Mouse (Mus musculus) embryonic fibroblast, embryonic 13.5 days (primary cell): ENCODE data around the gene Crtc1. TPM values are rescaled to one million over a fixed set of nuclear protein-coding genes. Genes with fewer than 3 reads are reported as not detected.
A peak's percentile ranks its signal among the peaks of the same experiment; 100 is the strongest.

Experiments used
- H3K27ac ChIP-seq: 2 replicates; pipeline ENCODE4 v1.5.1; 2012; ENCODE audit warnings: low read length, control low read depth, inconsistent platforms; ENCODE audit not compliant: insufficient read depth
- H3K4me1 ChIP-seq: 2 replicates; pipeline ENCODE4 v1.6.1; 2011; ENCODE audit warnings: low read length; ENCODE audit not compliant: control insufficient read depth, insufficient read depth
- H3K4me3 ChIP-seq: 2 replicates; pipeline ENCODE4 v1.5.1; 2011; ENCODE audit warnings: mild to moderate bottlenecking, control low read depth, low read length; ENCODE audit not compliant: insufficient read depth
- CTCF ChIP-seq: IDR thresholded peaks from 2 replicates; pipeline ENCODE4 v1.5.1; 2011; ENCODE audit warnings: mild to moderate bottlenecking, control low read depth, low read length, moderate library complexity, borderline replicate concordance; ENCODE audit not compliant: insufficient read depth
- POLR2A ChIP-seq: IDR thresholded peaks from 2 replicates; pipeline ENCODE4 v1.6.1; 2011; ENCODE audit warnings: low read depth, mild to moderate bottlenecking, control low read depth, low read length, moderate library complexity
- polyA plus RNA-seq: library from polyadenylated mRNA; stranded (reverse); fragments of >200 nt; gene quantifications from 2 replicates; pipeline ENCODE4 v1.2.4, GENCODE M21; 2011; ENCODE audit warnings: low read depth; ENCODE audit not compliant: missing spikeins, insufficient read length

Crtc1 gene
- polyA plus RNA-seq, 1 experiment = 15.6 TPM

GRCm38 (mm10) chr8:70465701-70466100, 26.3 kb upstream of the Crtc1 start:
- no peak overlapping the region for H3K4me3 ChIP-seq
- TF ChIP-seq POLR2A (no peak), CTCF (no peak)
- no peak overlapping the region for H3K27ac ChIP-seq
- H3K4me1 ChIP-seq = peaks cover 27% of the 10 kb centered on the region

GRCm38 (mm10) chr8:70464162-70464561, 24.8 kb upstream of the Crtc1 start:
- no peak for TF ChIP-seq CTCF
- TF ChIP-seq POLR2A = no peak
- H3K27ac ChIP-seq = peak overlapping the region; percentile 19; the same call in 1 of the 2 replicates
- peaks cover 28% of the 10 kb centered on the region; the same call in 1 of the 2 replicates for H3K4me1 ChIP-seq
- no peak overlapping the region for H3K4me3 ChIP-seq

- Histone ChIP-seq H3K27ac (peak overlapping the region; percentile 43; the same call in 1 of the 2 replicates), H3K4me3 (no peak overlapping the region), H3K4me1 (peaks cover 28% of the 10 kb centered on the region; the same call in 1 of the 2 replicates)
- no peak for TF ChIP-seq POLR2A
Observed at GRCm38 (mm10) chr8:70463306-70463705, 23.9 kb upstream of the Crtc1 start.

DNA sequence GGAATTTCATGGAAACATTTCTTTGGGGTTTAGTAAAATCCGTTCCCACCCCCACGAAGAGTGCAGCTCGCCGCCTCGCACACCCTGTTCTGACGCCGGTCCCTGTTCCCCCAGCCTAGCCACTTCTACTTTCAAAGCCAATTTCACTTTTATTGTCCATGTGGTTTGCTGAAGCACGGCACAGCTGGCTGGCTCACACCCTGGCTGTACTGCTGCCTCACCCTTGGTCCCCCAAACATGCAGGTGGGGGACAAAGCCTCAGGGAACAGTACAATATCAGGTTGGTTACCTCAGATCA, 23.1 kb upstream of the Crtc1 start:
- Histone ChIP-seq H3K27ac (peak overlapping the region; percentile 83), H3K4me1 (peaks cover 24% of the 10 kb centered on the region; the same call in 1 of the 2 replicates), H3K4me3 (no peak overlapping the region)
- TF ChIP-seq POLR2A (no peak), CTCF (no peak)

DNA sequence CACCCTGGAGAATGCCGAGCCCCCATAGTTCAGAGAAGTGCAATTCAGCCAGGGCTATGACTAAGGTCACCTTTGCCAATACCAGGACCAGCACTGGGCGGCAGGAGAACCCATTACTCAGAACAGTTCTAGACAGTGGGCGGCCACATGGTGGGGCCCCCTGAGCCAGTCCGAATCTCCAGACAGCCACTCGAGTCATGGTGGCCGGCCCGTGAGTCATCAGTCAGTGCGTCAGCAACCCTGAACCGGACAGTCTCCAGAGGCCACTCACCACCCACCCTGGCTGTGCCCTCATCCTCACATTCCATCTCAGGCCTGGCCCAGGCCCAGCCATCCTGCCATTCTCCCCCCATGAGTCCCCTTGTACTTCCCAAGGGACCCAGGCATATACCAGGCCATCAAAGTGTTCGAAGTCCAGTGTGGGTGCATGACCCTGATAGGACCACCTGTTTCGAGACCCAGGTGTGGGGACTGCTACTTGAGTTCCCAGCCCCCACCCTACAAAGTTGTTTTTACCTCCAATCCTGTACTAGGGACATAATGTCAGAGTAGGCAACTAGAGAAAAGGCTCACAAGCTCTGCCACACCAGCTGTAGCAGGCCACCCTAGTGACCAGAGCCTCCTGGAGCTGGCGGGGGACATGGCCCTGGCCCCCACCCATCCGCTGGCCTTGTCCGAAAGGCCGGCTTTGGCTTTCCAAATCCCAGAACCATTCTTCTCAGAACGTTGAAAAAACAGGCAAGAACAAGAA, 22.6 kb upstream of the Crtc1 start:
- no peak for TF ChIP-seq CTCF
- TF ChIP-seq POLR2A = no peak
- H3K27ac ChIP-seq = peak overlapping the region; percentile 83
- peaks cover 20% of the 10 kb centered on the region; the same call in 1 of the 2 replicates for H3K4me1 ChIP-seq
- H3K4me3 ChIP-seq = no peak overlapping the region

- Histone ChIP-seq H3K4me3 (no peak overlapping the region), H3K27ac (peak overlapping the region; percentile 83), H3K4me1 (peaks cover 20% of the 10 kb centered on the region; the same call in 1 of the 2 replicates)
- TF ChIP-seq POLR2A (no peak; the same call in 1 of the 2 replicates), CTCF (no peak)
Observed at GRCm38 (mm10) chr8:70460606-70461005, 21.2 kb upstream of the Crtc1 start.

DNA sequence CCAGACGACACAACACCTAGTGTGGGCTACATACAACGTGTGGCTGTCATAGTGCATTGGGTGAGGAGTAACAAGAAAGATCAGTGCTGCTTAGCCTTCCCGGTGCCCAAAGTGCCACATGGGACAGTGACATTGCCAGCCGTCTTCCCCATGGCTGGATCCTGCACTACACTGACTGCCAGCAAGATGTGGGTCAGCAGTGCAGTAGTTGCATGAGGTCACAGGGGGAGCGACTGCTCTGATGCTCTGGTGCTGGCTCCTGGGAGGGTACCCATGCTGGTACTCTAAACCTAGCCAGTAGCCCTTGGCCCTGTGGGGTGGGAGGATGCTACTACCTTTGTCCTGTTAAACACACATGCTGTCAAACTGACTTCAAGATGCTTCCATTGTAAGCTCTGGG, 20.8 kb upstream of the Crtc1 start:
- Histone ChIP-seq H3K4me1 (peaks cover 20% of the 10 kb centered on the region; the same call in 1 of the 2 replicates), H3K4me3 (no peak overlapping the region), H3K27ac (peak overlapping the region; percentile 83)
- TF ChIP-seq POLR2A = no peak
- no peak for TF ChIP-seq CTCF

- Histone ChIP-seq H3K27ac (peak overlapping the region; percentile 83), H3K4me3 (no peak overlapping the region), H3K4me1 (peaks cover 20% of the 10 kb centered on the region; the same call in 1 of the 2 replicates)
- TF ChIP-seq POLR2A (no peak), CTCF (no peak)
Observed at GRCm38 (mm10) chr8:70459636-70460035, 20.3 kb upstream of the Crtc1 start.

DNA sequence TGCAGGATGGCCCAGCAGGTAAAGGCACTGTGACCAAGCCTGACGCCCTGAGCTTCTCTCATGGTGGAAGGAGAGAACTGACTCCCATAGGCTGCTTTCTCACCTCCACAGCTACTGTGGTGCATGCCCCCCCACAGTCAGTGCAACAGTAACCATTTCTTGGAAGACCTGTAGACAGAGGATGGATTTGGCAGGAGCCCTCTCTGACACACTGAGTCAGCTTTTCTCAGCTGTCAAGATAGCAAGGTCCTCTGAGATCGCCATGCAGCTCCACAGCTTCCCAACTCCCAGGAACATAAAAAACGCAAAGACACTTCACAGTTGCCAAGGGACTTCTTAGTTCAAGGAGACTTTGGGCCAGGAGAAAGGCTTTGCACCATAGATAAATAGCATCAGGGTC, 19.1 kb upstream of the Crtc1 start:
- Histone ChIP-seq H3K4me1 (peaks cover 20% of the 10 kb centered on the region; the same call in 1 of the 2 replicates), H3K27ac (no peak overlapping the region), H3K4me3 (no peak overlapping the region)
- TF ChIP-seq CTCF (no peak), POLR2A (no peak)

DNA sequence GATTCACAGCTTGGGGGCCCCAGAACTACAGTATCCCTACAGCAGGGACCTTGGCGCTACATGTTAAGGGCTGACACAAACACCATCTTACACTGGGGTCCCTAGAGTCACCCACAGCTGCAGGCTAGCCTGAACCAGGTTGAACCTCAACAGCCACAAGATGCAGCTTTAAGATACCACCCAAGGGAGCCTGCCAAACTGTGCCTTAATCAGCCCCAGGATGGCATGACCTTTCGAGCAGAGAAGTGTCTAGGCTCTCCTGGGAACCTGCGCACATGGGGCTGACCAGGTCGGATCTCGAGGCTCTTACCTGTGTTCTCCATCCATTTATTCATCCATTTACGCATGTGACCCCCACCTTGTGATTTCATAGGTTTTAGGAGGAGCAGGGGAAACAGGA, 18.5 kb upstream of the Crtc1 start:
- no peak overlapping the region for H3K27ac ChIP-seq
- TF ChIP-seq CTCF (no peak), POLR2A (no peak)
- no peak overlapping the region for H3K4me3 ChIP-seq
- H3K4me1 ChIP-seq = peaks cover 20% of the 10 kb centered on the region; the same call in 1 of the 2 replicates
